Mouse (Mus musculus) neural tube, embryonic 15.5 days (tissue): Measurements from ENCODE around the gene Ubb. TPM values are rescaled to one million over a fixed set of nuclear protein-coding genes. Genes with fewer than 3 reads are reported as not detected.
A peak's percentile ranks its signal among the peaks of the same experiment; 100 is the strongest.

Experiments
- ATAC-seq: fragments of 200-750 bp; cut with Nextera tagmentation; 2 replicates; pipeline ENCODE4 v1.8.0; 2017; ENCODE audit warnings: mild to moderate bottlenecking, moderate TSS enrichment, moderate library complexity; ENCODE audit not compliant: low FRiP score
- H3K27ac ChIP-seq: fragments of 300-500 bp; sonication (generic); replicated peaks from 2 replicates; pipeline ENCODE4 v1.5.1; 2015; ENCODE audit warnings: mild to moderate bottlenecking, inconsistent platforms
- H3K27me3 ChIP-seq: fragments of 300-500 bp; sonication (generic); replicated peaks from 2 replicates; pipeline ENCODE4 v1.6.1; 2015; ENCODE audit warnings: inconsistent platforms
- H3K36me3 ChIP-seq: fragments of 300-500 bp; sonication (generic); 2 replicates; pipeline ENCODE4 v1.6.1; 2015; ENCODE audit warnings: inconsistent platforms
- H3K4me1 ChIP-seq: fragments of 300-500 bp; sonication (generic); 2 replicates; pipeline ENCODE4 v1.6.1; 2015; ENCODE audit warnings: inconsistent platforms
- H3K4me2 ChIP-seq: fragments of 300-500 bp; sonication (generic); 2 replicates; pipeline ENCODE4 v1.6.1; 2015; ENCODE audit warnings: inconsistent platforms, mild to moderate bottlenecking, moderate library complexity
- H3K4me3 ChIP-seq: fragments of 300-500 bp; sonication (generic); replicated peaks from 2 replicates; pipeline ENCODE4 v1.5.1; 2015; ENCODE audit warnings: mild to moderate bottlenecking, inconsistent platforms
- H3K9ac ChIP-seq: fragments of 300-500 bp; sonication (generic); replicated peaks from 2 replicates; pipeline ENCODE4 v1.6.1; 2015; ENCODE audit warnings: mild to moderate bottlenecking, inconsistent platforms
- H3K9me3 ChIP-seq: fragments of 300-500 bp; sonication (generic); replicated peaks from 2 replicates; pipeline ENCODE4 v1.6.1; 2016; ENCODE audit warnings: inconsistent platforms
- WGBS: fragments of 180-500 bp; shearing (Covaris S2); methylation state at CpG from one replicate; pipeline ENCODE4 v1.1.7; 2015; ENCODE audit warnings: mixed read lengths; 5-methylcytosine and 5-hydroxymethylcytosine counted together
- polyA plus RNA-seq: library from polyadenylated mRNA; unstranded; fragments of >200 nt; fragmentation: Nextera tagmentation; extraction: Ambion mirVana; gene quantifications from 2 replicates; pipeline ENCODE4 v1.2.1, GENCODE M21; 2015

Gene Ubb
- polyA plus RNA-seq, 1 experiment from 2014 or later = 4,434 TPM

GRCm38 (mm10) chr11:62591904-62592575, 41.1 kb downstream of the Ubb start:
- peaks cover 25% of the 10 kb centered on the region for H3K36me3 ChIP-seq
- H3K4me2 ChIP-seq = no peak overlapping the region
- no peaks in the 10 kb centered on the region for H3K27me3 ChIP-seq
- WGBS = 87% methylated on average over 8 of the region's 8 CpGs
- no peak overlapping the region for H3K4me3 ChIP-seq
- no peak overlapping the region for H3K27ac ChIP-seq
- H3K9me3 ChIP-seq = no peaks in the 10 kb centered on the region
- H3K4me1 ChIP-seq = no peaks in the 10 kb centered on the region
- ATAC-seq = no peak
- H3K9ac ChIP-seq = no peak overlapping the region

DNA sequence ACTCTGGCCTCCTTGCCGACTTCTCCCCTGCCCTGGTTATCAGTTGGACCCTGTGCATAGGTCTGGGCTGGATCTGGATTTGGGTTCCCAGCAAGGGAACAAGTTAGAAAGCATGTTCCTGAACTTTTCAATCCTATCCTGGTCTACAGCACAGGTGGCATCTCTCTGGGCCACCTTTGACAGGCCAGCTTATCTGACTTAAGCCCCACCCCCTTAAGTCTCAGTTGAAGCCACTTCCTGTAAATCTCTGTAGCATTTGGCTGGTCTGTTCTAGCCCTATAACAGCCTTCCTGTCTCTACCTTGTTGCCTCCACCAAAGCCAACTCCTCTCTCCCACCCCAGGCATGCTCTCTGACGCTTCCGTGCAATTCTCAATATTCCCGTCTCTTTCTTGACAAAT, 47.6 kb downstream of the Ubb start:
- Histone ChIP-seq H3K4me3 (no peak overlapping the region), H3K27ac (no peak overlapping the region), H3K4me2 (no peak overlapping the region), H3K4me1 (peaks cover 6% of the 10 kb centered on the region), H3K9me3 (no peaks in the 10 kb centered on the region), H3K27me3 (no peaks in the 10 kb centered on the region), H3K9ac (no peak overlapping the region), H3K36me3 (peaks cover 9% of the 10 kb centered on the region)
- no peak for ATAC-seq
- 87% methylated on average over 4 of the region's 4 CpGs for WGBS

- Histone ChIP-seq H3K9ac (peak overlapping the region; percentile 60), H3K4me2 (peak overlapping the region; percentile 67), H3K36me3 (peaks cover 29% of the 10 kb centered on the region), H3K27ac (peak overlapping the region; percentile 95), H3K4me3 (peak overlapping the region; percentile 71), H3K4me1 (peaks cover 39% of the 10 kb centered on the region), H3K27me3 (no peaks in the 10 kb centered on the region), H3K9me3 (no peaks in the 10 kb centered on the region)
- ATAC-seq = peak; percentile 19
- 9% methylated on average over 17 of the region's 17 CpGs for WGBS
Observed at GRCm38 (mm10) chr11:62601732-62602618, 51.0 kb downstream of the Ubb start.

Other genes starting within 250 kb of the Ubb start
- 9.8 and 11.4 TPM in 2 replicates for gene Pigl, start 92.7 kb upstream of the Ubb start, polyA plus RNA-seq
- 170 and 174 TPM in 2 replicates for gene Ncor1, start 92.6 kb upstream of the Ubb start, polyA plus RNA-seq
- 40.1 and 51.3 TPM in 2 replicates for gene Cenpv, start 11.9 kb upstream of the Ubb start, polyA plus RNA-seq
- gene Trpv2, start 23.3 kb downstream of the Ubb start, polyA plus RNA-seq = 32.3 and 32.9 TPM in 2 replicates
- 8.2 and 8.5 TPM in 2 replicates for gene Lrrc75a, start 97.4 kb downstream of the Ubb start, polyA plus RNA-seq
- 23.2 and 30.8 TPM in 2 replicates for gene Mmgt2, start 97.5 kb downstream of the Ubb start, polyA plus RNA-seq
- 16.5 and 18.0 TPM in 2 replicates for gene Zfp287, start 180.7 kb downstream of the Ubb start, polyA plus RNA-seq
- not detected in 2 replicates for gene Gm10428, start 201.9 kb downstream of the Ubb start, polyA plus RNA-seq
- gene Zfp286, start 238.3 kb downstream of the Ubb start, polyA plus RNA-seq = 25.0 and 25.3 TPM in 2 replicates